Mouse (Mus musculus) adrenal gland, postnatal 4 days (tissue): ENCODE measurements around the gene Akain1. TPM values are rescaled to one million over a fixed set of nuclear protein-coding genes. Genes with fewer than 3 reads are reported as not detected.

Experiments used
- DNase-seq, 2 experiments: peaks; one replicate each; pipeline ENCODE4 v3.0.0; 2021 to 2022; ENCODE audit warnings: low spot score in 2 of 2, mixed read lengths in 2 of 2
- long read RNA-seq, 2 experiments: library from polyadenylated mRNA; stranded (forward); transcript quantifications; one replicate each; pipeline ENCODE4 v2.0.0; 2021
- total RNA-seq, 2 experiments: library from RNA; stranded (reverse); gene quantifications; 2 replicates each; pipeline ENCODE4 v1.2.3; 2021

Akain1 gene
- under 1 TPM; 0.11 to 0.17 TPM for total RNA-seq
- long read RNA-seq, experiment 1 = 0 reads
- long read RNA-seq, experiment 2, partial matches to known transcripts = 0 of 1 reads
- long read RNA-seq, experiment 2, other reads (novel, unspliced or antisense) = 0 of 1 reads

DNA sequence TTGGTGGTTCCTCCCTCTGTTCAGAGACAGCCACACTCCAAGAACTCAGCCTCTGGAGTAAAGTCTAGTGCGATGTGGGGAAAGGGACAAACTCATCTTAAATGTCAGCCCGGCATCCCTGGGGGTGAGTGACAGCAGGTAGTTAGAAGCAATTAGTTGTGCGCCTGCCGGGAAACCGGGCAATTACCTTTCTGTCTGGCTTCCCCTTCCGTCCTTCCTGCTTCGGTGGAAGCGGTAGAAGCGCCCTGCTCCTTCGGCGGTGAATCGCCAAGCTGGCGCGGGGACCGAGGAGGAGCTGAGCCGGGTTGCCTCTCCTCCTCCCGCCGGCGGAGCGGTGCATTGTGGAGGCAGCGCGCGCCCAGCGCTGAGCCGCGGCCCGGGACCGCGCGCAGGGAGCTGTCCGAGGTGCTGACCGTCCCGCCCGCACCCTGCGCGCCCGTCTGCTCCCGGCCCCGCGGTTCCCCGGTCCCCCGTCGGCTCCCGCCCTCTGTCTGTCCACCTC is at the start of gene Akain1:
Gene Akain1, plus strand, starts transcription at position 337 of the 502 bp plus-strand sequence.
- peak; percentile 62 to 67 for DNase-seq

DNA sequence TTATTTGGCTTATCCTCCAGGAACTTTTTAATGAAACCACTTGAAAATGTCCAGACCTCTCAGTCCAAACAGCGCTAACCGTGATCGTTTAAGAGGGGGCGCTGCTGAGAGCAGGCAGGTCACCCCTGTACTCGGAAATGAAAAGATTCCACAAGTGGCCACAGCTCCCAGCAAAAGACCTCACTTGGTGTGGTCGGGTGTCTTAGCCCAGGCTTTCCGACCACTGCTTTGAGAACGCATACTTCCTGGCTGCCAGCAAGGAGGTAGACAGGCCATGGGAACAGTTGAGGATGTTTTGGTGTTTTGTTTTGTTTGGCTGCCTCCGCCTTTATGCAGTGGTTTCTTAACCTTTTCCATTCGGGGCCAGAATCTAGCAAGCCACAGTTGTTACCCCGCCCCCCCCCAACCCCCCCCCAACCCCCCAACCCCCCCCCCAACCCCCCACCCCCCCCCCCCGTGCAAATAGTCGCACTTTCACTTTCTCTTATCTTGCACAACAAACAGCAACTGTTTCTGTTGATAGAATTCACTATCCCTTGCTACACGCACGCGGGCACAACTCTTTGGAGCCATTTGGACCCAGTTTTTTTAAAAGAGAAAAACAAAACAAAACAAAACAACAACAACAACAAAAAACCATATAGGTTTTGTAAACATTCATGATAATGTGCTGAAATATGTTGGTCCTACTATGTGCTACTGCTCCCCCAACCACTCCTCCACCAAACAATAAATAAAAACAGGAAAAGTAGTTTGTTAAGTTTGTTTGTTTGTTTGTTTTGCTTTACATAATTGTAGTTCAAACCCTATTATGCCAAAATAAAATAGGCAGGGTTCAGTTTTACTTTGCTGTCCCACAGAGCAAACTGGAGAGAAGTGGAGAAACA is 42.7 kb upstream of the Akain1 start:
- no peak for DNase-seq

DNA sequence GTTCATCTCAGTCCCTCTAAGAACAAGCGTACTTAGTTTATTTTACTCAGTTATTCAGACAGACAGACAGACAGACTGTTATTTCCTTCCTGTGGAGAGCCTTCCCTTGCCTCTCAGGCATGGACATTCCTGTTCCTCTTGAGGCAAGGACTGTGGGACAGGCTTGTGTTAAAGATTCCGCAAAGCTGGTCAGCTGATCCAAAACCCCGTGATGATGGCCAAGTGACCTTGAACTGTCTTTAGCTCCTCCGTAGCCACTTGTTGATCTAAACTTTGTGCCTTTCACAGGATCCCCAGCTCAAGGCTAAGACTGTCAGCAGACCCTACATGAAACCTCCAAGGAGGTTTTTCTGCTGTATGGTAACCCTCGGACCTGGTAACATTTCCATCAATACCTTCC is 42.0 kb upstream of the Akain1 start:
- DNase-seq = no peak

DNA sequence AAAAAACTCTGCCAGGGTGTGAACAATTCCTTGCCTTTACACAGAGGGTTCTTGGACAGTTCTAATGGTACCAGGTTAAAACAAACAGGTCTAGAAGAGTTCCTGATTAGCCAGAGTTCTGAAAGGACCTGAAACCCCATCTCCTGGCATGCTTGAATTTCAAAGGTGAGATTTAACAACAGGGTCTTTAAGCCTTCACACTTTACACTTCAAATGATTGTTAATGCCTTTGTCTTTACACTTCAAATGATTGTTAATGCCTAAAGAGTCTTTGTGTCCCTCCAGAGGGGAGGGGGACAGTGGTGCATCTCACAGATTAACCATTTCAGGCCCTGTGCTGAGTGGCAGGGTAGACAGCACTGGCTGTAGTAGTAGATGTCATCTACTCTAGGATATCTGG is 41.0 kb upstream of the Akain1 start:
- DNase-seq = no peak

DNA sequence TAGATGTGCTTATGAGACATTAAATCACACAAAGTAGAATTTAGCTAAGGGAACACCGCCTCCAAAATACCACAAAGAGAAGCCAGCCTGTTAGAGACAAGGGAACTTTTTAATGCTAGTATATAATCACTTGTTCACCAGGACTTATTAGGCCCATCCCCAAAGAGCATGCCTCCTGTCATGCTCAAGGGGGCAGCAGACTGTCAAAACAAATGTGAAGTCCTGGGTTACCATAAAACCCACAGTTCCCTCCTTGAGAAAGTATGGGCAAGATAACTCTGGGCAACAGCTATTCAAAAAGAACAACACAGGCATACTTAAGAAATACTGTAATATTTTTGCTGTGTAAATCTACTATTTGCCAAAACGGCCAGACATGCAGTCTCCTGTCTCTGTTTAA is 38.0 kb upstream of the Akain1 start:
- DNase-seq = no peak

DNA sequence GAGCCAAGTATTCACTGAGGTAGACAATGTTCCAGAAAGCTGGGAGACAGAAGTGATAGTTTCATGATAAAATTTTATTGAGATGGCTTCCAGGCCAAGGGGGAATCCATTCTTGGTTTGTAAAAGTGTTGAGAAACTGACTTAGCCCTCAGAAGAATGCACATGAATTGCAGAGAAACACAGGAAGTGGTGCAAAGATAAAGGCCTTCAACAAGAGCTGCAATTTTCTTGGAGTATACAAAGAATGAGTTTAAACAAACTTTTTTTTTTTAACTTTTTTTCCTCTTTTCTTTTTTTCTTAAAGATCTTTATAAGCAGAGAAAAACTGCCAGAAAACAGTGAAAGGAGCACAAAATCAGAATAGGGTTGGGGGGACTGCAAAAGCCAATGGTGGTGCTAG is 23.0 kb upstream of the Akain1 start:
- no peak for DNase-seq

DNA sequence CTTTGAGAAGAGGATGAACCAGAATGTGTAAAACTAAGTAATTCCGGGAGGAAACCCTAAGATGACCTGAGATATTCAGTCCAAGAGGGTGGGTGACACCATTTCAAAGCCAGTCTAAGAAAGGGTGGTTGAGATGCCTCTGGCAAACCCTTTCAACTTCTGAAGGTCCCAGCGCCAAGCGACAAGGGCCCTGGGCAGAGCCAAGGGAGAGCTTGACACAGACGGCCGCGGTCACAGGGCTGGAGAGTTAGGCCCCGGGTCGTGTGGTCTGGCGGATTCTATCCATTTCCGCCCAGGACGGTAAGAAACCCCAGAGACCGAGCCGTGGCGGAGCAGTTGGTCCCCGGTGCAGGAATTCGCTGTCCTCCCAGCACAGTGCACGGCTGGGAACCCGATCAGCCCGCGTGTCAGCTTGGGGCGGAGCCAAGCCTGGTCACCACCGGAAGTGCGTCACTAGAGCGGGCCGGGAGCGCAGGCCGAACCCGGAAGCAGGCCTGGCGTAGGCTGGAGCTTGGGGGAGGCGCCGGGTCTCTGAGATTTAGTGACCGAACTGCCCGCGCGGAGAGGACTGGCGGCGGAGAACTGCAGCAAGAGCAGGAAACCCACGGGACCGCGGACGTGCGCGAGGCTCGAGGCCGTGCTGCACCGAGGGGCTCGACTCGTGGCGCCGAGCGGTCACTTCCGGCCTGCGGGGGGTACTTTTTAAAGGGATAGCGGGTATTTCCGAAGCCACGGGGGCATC is 22.0 kb upstream of the Akain1 start:
- peak; percentile 82 to 91 for DNase-seq

DNA sequence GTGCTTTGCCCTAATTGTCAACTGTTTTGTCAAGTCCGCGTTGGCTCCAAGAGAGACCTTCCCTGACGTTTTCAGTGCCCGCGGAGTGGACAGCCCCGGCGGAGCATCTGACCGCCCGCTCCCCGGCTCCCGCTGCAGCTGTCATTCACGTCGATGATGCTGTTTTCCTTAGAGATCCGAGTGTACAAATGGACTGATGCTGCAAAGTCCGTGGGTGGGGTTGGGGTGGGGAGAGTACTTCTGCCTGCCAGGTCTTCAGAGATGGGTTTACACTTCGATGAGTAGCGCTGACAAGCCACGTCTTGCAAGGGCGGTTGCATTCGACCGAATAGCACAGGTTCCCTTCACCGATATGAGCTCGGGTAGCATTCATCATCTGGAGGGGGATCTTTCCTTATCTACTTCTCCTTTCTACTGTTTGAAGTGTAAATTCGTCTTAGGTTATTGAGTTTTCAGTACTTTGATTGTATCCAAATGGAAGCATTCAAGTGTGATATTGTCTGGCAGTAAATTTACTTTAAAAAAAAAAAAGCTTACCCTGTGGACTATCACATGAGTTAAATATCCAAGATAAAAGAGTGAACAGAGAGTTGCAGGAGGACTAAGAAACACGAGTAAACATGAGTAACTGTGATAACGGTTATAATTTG is 21.3 kb upstream of the Akain1 start:
- DNase-seq = no peak

DNA sequence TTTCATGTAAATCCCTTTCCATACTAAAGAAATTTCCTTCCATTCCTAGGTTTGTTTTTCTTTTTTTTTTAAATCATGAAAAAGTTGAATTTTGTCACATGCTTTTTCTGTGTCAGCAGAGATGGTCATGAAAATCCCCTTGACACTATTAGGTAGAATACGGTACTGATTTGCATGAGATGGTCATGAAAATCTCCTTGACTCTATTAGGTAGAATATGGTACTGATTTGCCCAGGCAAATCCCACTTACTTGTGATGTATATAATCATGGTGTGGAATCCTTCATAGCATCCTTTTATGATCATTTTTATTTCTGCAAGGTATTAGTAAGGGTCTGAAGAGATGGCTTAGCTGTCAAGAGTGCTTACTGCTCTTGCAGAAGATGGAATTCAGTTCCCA is 17.5 kb upstream of the Akain1 start:
- DNase-seq = no peak

DNA sequence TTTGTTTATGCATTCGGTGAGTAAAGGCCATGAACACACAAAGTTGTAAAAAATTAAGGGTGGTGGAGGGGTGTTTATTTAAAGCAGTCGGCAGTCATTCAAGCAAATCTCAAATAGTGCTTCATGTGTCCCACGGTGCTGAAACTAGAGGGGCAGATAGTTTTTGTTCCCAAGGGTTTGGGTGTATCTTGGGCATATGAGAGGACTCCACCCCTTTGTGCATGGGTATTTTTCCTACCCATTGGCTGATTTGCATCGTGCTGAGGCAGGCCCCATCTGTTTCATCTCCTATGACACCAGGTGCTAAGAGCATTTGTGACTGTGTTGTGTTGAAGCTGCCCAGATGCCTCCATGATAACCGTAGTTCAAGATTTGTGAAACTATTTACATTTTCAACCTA is 1.3 kb upstream of the Akain1 start:
- no peak for DNase-seq

DNA sequence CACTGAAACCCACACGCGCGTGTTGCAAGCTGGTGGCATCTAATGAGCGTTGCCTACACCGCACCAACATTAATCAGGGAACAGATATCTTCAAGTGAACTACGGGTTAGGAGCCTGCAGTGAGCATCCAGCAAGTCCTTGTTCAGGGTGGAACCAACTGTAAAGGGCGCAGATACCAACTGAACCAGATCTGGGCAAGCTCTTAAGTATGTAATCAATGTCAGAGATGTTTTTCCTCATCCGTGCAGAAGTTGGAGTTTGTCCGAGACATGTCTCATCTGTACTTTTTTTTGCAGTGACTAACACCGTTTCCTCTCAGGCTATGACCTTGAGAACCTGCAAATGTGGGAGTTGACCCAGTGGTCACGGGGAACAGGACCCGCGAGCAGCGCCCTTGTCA is 640 bp upstream of the Akain1 start:
- DNase-seq = no peak

DNA sequence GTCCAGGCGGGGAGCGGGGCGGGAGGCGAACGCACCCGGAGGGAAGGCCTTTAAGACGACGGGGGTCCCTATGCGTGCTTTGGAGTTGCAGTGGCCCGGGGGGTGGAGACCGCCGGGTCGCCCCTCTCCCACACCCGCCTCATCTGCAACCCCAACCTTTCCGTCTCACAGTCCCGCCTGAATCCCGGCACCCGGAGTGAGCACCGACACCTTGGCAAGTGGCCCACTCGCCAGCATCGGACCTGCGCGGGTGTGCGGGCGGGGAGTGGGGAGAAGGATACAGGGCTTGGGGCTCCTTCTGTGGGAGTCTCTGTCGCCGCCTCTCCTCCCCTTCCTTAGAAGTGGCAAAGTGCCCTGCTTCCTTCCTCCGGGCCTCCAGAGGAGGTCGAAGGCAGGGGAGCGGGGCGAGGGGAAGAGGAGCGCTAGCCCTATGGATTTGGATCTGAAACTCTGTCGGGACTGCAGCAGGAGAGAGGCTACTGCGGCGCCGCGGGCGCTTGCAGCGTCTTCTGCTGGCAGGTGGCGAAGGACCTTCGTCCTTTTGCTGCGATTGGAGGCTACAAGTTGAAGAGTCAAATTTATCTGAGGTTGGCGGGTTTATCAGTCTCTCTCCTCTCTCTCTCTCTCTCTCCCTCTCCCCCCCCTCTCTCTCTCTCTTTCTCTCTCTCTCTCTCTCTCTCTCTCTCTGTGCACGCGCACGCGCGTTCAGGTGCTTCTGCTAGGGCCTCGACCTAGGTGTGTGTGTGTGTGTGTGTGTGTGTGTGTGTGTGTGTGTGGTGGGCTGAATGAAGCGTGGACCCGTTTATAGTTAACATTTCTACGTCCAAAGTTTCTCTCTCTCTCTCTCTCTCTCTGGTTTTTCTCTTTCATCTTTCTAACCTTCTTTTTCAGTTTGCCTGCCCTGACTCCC is 700 bp downstream of the Akain1 start:
- DNase-seq = no peak

DNA sequence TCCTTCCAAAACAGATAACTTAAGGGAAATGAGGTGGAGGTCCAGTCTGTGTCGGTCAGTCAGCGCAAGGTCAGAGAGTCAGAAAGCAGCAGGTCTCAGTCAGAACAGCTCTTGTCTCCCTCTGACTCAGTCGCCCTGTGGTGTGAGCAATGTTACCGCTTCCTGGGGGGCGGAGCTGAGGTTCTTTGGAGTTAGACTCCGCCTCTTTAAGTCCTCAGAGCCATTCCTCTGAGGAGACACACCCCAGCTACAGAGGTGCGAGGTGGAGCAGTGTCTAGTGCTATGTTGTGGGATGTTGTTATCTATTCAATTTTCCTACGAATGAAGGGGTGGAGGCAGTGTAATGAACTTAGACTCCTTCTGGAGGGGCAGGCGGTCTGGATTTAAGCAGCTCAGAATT is 1.9 kb downstream of the Akain1 start:
- DNase-seq = no peak

DNA sequence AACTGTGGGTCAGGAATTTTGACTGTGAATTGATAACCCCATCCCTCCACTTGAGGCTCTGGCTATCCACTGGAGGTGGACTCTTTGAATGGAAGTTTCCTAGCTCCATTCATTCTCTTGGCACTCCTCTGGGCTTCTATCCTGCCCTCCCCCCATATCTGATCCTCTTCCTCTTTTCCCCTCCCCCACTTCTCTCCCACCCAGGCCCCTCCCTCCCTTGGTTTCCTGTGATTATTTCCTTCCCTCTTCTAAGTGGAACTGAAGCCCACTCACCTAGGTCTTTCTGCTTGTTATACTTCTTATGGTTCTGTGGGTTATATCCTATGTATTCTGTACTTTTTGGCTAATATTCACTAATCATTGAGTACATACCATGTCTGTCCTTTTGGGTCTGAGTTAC is 9.6 kb downstream of the Akain1 start:
- DNase-seq = no peak

DNA sequence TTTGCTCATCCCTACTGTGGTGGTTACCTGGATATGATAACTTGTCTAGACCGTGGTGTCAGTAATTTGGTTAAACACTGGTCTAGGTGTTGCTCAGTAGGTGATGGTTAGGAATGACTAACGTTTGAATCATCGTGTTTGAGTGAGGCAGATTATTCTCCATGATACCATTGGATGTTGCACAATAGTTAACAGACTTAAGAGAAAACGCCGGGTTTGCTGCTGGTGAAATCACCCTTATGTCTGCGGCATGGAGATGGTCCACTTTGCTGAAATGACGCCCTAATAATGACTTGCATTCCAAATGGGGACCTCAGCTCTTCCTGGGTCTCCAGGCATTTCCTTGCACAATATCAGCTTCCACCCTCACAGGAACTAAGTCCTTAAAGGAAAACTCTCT is 22.6 kb downstream of the Akain1 start:
- DNase-seq = no peak

DNA sequence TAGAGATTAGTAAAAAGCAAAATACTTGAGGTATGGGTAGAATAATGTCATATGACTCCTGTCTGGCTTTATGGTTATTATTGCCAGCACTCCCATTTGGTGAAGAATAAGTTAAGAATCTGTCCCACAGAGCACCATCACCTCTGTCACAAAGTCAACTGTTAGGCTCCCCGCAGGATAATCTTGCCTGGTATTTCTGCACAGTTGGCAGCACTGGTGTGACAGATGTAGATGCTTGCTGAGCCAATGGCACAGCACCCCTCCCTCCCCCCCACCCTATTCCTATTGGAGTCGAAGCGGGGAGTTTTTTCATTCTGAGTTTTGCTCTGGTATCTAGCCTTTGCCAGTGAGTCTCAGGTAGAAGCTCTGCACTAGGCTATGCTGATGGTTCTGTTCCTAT is 23.9 kb downstream of the Akain1 start:
- DNase-seq = no peak

DNA sequence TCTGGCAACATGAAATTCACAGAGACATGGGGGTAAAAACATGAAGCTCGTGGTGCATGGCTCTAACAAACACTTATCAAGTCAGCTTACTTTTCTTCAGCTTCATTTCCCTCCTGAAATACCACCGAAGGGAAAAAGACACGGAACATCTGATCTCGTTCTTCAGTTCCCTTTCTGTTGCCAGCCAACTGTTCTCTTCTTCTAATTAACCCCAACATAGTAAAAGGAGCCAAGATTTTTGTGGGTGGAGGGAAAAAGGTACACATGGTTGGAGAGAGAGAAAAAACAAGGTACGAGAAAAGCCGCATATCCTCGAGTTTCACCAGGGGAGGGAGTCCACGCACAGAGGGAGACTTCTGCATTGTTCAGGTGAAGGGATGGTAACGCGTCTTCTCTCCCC is 32.0 kb downstream of the Akain1 start:
- DNase-seq = no peak

DNA sequence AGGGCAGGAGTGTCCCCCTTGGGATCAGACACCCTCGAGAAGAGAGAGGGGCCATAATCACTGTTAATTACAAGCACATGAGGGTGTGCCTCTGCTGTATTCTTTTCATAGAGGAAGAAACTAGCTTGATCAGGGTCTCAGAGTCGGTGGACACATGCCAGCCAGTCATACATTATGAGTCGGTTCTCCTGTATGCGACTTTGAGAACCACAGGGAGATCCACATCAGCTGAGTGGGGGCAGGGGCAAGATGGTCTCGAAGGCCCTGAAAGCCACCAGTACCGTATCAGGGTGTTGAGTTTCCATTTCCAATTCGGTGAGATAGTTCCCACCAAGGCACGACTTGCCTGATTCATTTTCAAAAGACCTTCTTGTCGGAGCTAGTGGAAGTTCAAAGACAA is 33.3 kb downstream of the Akain1 start:
- no peak for DNase-seq

DNA sequence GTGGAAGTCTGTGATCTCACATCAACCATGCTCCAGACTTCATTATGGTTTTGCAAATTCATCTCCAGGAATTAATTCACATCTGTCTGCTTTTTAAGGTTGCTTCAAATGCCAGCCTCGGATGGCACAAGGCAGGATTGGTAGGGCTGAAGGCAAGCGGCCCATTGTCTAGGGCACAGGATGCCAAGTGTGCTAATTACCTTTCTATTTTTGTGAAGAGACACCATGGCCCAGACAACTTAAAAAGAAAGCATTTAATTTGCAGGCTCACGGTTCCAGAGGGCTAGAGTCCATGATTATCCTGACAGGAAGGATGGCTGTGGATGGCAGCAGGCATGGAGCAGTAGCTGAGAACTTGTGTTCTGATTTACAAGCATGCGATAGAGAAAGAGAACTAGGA is 35.0 kb downstream of the Akain1 start:
- DNase-seq = no peak

DNA sequence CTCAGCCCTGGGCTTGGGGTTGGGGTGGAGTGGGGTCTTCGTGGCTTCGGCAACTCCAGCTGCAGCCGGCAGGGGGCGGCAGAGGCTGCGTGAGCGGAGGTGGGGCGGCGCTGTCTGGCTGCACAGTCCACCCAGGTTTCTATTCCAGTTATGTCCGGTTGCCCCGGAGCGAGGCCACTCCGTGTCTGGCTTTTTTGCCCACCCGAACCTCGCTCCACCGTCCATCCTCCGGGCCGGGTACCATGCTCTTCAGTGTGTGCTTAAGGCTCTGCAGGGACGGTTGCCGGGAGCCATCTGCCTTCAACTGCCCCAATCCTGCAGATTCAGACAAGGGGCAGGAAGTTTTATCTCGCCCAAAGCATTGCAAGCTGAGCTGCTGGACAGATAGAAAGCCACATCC is 36.3 kb downstream of the Akain1 start:
- DNase-seq = peak; percentile 37 to 48

DNA sequence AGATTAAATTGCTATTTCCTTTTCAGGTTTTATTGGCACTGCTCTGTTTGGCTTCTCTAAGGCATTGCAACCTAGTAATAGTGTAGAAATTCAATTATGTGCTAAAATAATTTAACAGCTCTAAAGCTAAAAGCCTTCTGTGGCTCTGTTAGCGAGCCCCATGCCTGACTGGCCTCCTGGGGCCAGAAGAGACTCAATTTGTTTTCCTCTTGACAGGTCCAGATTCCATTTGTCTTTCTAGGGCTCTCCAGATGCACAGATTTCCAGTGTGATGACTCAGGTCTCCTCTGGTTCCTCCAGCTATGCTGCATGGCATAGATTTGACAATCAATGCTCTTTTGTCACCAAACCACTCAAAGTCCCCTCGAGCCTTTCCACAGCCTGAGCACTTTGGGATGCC is 38.4 kb downstream of the Akain1 start:
- DNase-seq = no peak
